Mouse (Mus musculus) lung, adult 2 months (tissue): ENCODE data around the gene Cyb5r2.

Source experiments
- CTCF ChIP-seq: fragments of 200-500 bp; IDR thresholded peaks from 2 replicates; pipeline ENCODE4 v1.5.1; 2011; ENCODE audit warnings: mild to moderate bottlenecking, low read length, control low read depth; ENCODE audit not compliant: insufficient read depth
- POLR2A ChIP-seq: fragments of 200-500 bp; IDR thresholded peaks from 2 replicates; pipeline ENCODE4 v1.6.1; 2011; ENCODE audit warnings: low read depth, mild to moderate bottlenecking, control low read depth, low read length, borderline replicate concordance; ENCODE audit errors: extremely low read depth

DNA sequence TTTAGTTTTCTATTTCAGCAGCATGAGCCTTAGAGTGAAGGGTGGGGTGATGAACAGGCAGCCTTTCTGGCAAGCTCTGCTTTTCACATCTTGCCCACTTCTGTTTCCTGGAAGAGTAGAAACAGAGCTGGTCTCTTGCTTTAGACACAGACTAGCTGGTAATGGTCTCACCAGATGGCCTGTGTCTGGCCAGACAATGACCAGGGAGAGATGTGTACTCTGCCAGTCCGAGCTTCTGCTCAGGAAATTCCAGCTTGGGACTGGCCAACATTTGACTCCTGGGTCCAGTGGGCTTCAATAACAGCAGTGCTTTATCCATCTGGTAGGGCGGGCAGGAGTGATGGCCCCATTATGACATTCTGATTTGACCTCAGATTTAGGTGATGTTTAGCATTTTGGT is 12.7 kb downstream of the Cyb5r2 start:
- TF ChIP-seq CTCF (no peak), POLR2A (no peak)
